Mouse (Mus musculus): Measurements from ENCODE around the gene Hcst.

Hcst gene

DNA sequence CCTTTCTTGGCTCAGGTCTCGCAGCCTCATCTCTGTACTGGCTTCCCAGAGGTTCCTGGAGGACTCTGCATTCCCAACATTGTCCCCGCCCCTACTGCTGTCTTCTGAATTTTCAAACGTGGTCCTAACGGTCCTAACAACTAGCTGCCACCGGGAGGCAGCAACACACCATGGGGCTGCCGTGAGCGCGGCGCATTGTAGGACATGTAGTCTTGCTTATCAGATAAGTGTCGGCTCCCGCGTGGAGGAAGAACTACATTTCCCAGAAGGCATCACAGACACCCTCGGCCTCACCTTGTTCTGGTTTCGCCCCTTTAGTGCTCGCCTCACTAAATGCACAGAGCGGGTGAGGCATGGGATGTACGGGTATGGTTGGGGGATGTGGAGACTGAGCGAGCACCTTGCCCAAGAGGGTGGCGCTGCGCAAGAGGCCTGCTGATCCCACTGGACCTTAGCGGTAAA lies 46.1 kb downstream of the Hcst start:
- peak; percentile 93 for DNase-seq (ENCODE audit: low spot score)

Measured in T-cell, adult 2 months (primary cell).